Mouse (Mus musculus): ENCODE data around the gene Setd5. TPM values are rescaled to one million over a fixed set of nuclear protein-coding genes. Genes with fewer than 3 reads are reported as not detected.

Setd5 gene
- total RNA-seq, 2 experiments from 2014 or later = 131 TPM

GRCm38 (mm10) chr6:113175469-113175868 lies 98.3 kb downstream of the Setd5 start:
- intact Hi-C loops (cut with DNase I) = no loop called here
- DNase-seq (ENCODE audit: low spot score in 2 of 2) = no peak

GRCm38 (mm10) chr6:113176613-113177012 lies 99.4 kb downstream of the Setd5 start:
- no peak for DNase-seq (ENCODE audit: low spot score in 2 of 2)
- intact Hi-C loops (cut with DNase I) = no loop called here

- peak; percentile 76 to 81 for DNase-seq (ENCODE audit: low spot score in 2 of 2)
- intact Hi-C loops (cut with DNase I) = no loop called here
Measured at GRCm38 (mm10) chr6:113178286-113179194, 101.4 kb downstream of the Setd5 start.

- intact Hi-C loops (cut with DNase I) = no loop called here
- no peak for DNase-seq (ENCODE audit: low spot score in 2 of 2)
Measured at GRCm38 (mm10) chr6:113179195-113179733, 102.1 kb downstream of the Setd5 start.

- intact Hi-C loops (cut with DNase I) = no loop called here
- no peak for DNase-seq (ENCODE audit: low spot score in 2 of 2)
Measured at GRCm38 (mm10) chr6:113184163-113184562, 107.0 kb downstream of the Setd5 start.

GRCm38 (mm10) chr6:113184866-113185525 lies 107.8 kb downstream of the Setd5 start:
- intact Hi-C loops (cut with DNase I) = no loop called here
- DNase-seq (ENCODE audit: low spot score in 2 of 2) = no peak

GRCm38 (mm10) chr6:113193765-113194460 lies 116.7 kb downstream of the Setd5 start:
- intact Hi-C loops (cut with DNase I) = no loop called here
- no peak for DNase-seq (ENCODE audit: low spot score in 2 of 2)

- DNase-seq (ENCODE audit: low spot score in 2 of 2) = no peak
- intact Hi-C loops (cut with DNase I) = no loop called here
Measured at GRCm38 (mm10) chr6:113194517-113194840, 117.3 kb downstream of the Setd5 start.

- DNase-seq (ENCODE audit: low spot score in 2 of 2) = peak; percentile 67
- intact Hi-C loops (cut with DNase I) = loop anchor here (5.0 kb wide), 1 partner anchor 42 kb away; the partner anchor contains the start of gene Mtmr14
Measured at GRCm38 (mm10) chr6:113194841-113195595, 117.9 kb downstream of the Setd5 start, which contains the start of gene Lhfpl4. Gene Lhfpl4 (minus strand): TSS chr6:113195384.

- intact Hi-C loops (cut with DNase I) = loop anchor here (5.0 kb wide), 1 partner anchor 42 kb away; the partner anchor contains the start of gene Mtmr14
- peak; percentile 37 to 48 for DNase-seq (ENCODE audit: low spot score in 2 of 2)
Measured at GRCm38 (mm10) chr6:113195596-113195992, 118.4 kb downstream of the Setd5 start.

Other genes with a start within 250 kb of the Setd5 start
- gene Srgap3, start 130.1 kb upstream of the Setd5 start, total RNA-seq (2021) = 100 to 1,000 TPM; 212 to 222 TPM
- 10 to 100 TPM; 29.2 to 29.7 TPM for gene Thumpd3, start 31.1 kb upstream of the Setd5 start, total RNA-seq (2021)
- gene Lhfpl4, start 118.0 kb downstream of the Setd5 start, total RNA-seq (2021) = 10 to 100 TPM; 98.3 to 98.4 TPM
- 10 to 100 TPM; 21.3 to 21.6 TPM for gene Mtmr14, start 160.5 kb downstream of the Setd5 start, total RNA-seq (2021)
- gene Cpne9, start 204.9 kb downstream of the Setd5 start, total RNA-seq (2021) = 10 to 100 TPM; 48.3 to 66.5 TPM
- gene Brpf1, start 229.8 kb downstream of the Setd5 start, total RNA-seq (2021) = 10 to 100 TPM; 25.7 to 26.9 TPM
- 1 to 10 TPM; 4.9 to 5.8 TPM for gene Ogg1, start 249.6 kb downstream of the Setd5 start, total RNA-seq (2021)